Mouse (Mus musculus): Measurements from ENCODE around the gene Efl1. TPM values are rescaled to one million over a fixed set of nuclear protein-coding genes. Genes with fewer than 3 reads are reported as not detected.

Gene Efl1
- polyA plus RNA-seq, 1 experiment from 2014 or later, result 8.6 TPM

DNA sequence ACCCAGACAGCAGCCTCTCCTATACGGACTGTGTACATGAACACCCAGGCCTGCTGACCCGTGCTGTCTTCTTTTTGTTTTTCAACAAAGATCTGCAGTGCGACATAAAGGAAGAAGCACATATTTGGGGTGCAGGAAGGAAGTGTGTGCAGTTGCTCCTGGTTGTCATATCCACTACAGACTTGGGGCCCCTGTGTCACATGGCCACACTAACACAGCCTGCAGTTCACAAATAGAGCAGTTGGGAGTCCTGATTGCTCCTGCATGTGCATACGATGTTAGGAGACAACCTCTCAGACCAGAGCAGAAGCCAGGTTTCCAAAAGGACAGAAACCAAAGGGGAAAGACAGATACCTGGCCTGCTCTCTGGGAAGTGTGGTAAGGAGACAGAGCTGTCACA lies 172.2 kb downstream of the Efl1 start:
- Histone ChIP-seq H3K27me3 (no peaks in the 10 kb centered on the region), H3K36me3 (replicated peaks) (no peaks in the 10 kb centered on the region), H3K4me2 (no peak overlapping the region), H3K9ac (no peak overlapping the region), H3K4me3 (replicated peaks) (no peak overlapping the region), H3K4me1 (replicated peaks) (no peaks in the 10 kb centered on the region), H3K9me3 (replicated peaks) (no peaks in the 10 kb centered on the region), H3K27ac (replicated peaks) (no peak overlapping the region)
- no peak for ATAC-seq (ENCODE audit: insufficient read depth)
- WGBS (ENCODE audit: insufficient replicate concordance), result 28% methylated on average over 4 of the region's 4 CpGs

GRCm38 (mm10) chr7:82821501-82821900 lies 173.1 kb downstream of the Efl1 start:
- H3K36me3 ChIP-seq (replicated peaks), result no peaks in the 10 kb centered on the region
- no peak overlapping the region for H3K4me2 ChIP-seq
- no peaks in the 10 kb centered on the region for H3K9me3 ChIP-seq (replicated peaks)
- no peaks in the 10 kb centered on the region for H3K4me1 ChIP-seq (replicated peaks)
- no peak overlapping the region for H3K4me3 ChIP-seq (replicated peaks)
- H3K27me3 ChIP-seq, result no peaks in the 10 kb centered on the region
- H3K27ac ChIP-seq (replicated peaks), result no peak overlapping the region
- no peak overlapping the region for H3K9ac ChIP-seq
- WGBS (ENCODE audit: insufficient replicate concordance), result 57% methylated on average over 3 of the region's 3 CpGs
- ATAC-seq (ENCODE audit: insufficient read depth), result no peak

GRCm38 (mm10) chr7:82822528-82822927 lies 174.1 kb downstream of the Efl1 start:
- Histone ChIP-seq H3K36me3 (replicated peaks) (no peaks in the 10 kb centered on the region), H3K27me3 (no peaks in the 10 kb centered on the region), H3K27ac (replicated peaks) (no peak overlapping the region), H3K4me3 (replicated peaks) (no peak overlapping the region), H3K4me2 (no peak overlapping the region), H3K4me1 (replicated peaks) (no peaks in the 10 kb centered on the region), H3K9me3 (replicated peaks) (no peaks in the 10 kb centered on the region), H3K9ac (no peak overlapping the region)
- no peak for ATAC-seq (ENCODE audit: insufficient read depth)
- 36% methylated on average over 1 of the region's 1 CpGs for WGBS (ENCODE audit: insufficient replicate concordance)

Other genes starting within 250 kb of the Efl1 start
- 0.38 and 0.41 TPM in 2 replicates for gene Saxo2, start 86 bp upstream of the Efl1 start, polyA plus RNA-seq (2015; fragmentation: Nextera tagmentation; extraction: Ambion mirVana)
- gene Mex3b, start 218.7 kb downstream of the Efl1 start, polyA plus RNA-seq (2015; fragmentation: Nextera tagmentation; extraction: Ambion mirVana), result 0.52 and 0.60 TPM in 2 replicates